Mouse (Mus musculus) limb, embryonic 14.5 days (tissue): ENCODE results near the gene Pkig. TPM values are rescaled to one million over a fixed set of nuclear protein-coding genes. Genes with fewer than 3 reads are reported as not detected.
"Not testable (repeated sequence)": the region's sequence is repeated elsewhere in the genome, so short reads cannot be mapped to it uniquely, and the experiment has no call there.

ENCODE experiments used
- ATAC-seq: fragments of 200-750 bp; cut with Nextera tagmentation; 2 replicates; pipeline ENCODE4 v1.8.0; 2017; ENCODE audit warnings: low read depth, moderate number of reproducible peaks, moderate TSS enrichment; ENCODE audit not compliant: low FRiP score
- DNase-seq: peaks from one replicate; pipeline ENCODE4 v3.0.0-alpha.2; 2015; ENCODE audit warnings: low spot score
- H3K27ac ChIP-seq: fragments of 300-500 bp; sonication (generic); replicated peaks from 2 replicates; pipeline ENCODE4 v1.5.1; 2014; ENCODE audit warnings: low read depth, mild to moderate bottlenecking, low read length, moderate library complexity, mixed read lengths
- H3K27me3 ChIP-seq: fragments of 300-500 bp; sonication (generic); 2 replicates; pipeline ENCODE4 v1.6.1; 2014; ENCODE audit warnings: low read length, mixed read lengths; ENCODE audit not compliant: control insufficient read depth, insufficient read depth
- H3K36me3 ChIP-seq: fragments of 300-500 bp; sonication (generic); 2 replicates; pipeline ENCODE4 v1.6.1; 2014; ENCODE audit warnings: mild to moderate bottlenecking, low read length, moderate library complexity, mixed read lengths; ENCODE audit not compliant: control insufficient read depth, insufficient read depth
- H3K4me1 ChIP-seq: fragments of 300-500 bp; sonication (generic); 2 replicates; pipeline ENCODE4 v1.6.1; 2014; ENCODE audit warnings: antibody characterized with exemption, low read length, mixed read lengths; ENCODE audit not compliant: control insufficient read depth, insufficient read depth
- H3K4me2 ChIP-seq: fragments of 300-500 bp; sonication (generic); replicated peaks from 2 replicates; pipeline ENCODE4 v1.6.1; 2014; ENCODE audit warnings: low read depth, mild to moderate bottlenecking, low read length, moderate library complexity; ENCODE audit not compliant: severe bottlenecking
- H3K4me3 ChIP-seq: fragments of 300-500 bp; sonication (generic); replicated peaks from 2 replicates; pipeline ENCODE4 v1.5.1; 2014; ENCODE audit warnings: low read length
- H3K9ac ChIP-seq: fragments of 300-500 bp; sonication (generic); 2 replicates; pipeline ENCODE4 v1.6.1; 2014; ENCODE audit warnings: mild to moderate bottlenecking, low read depth, low read length, moderate library complexity; ENCODE audit not compliant: severe bottlenecking
- H3K9me3 ChIP-seq: fragments of 300-500 bp; sonication (generic); 2 replicates; pipeline ENCODE4 v1.6.1; 2016; ENCODE audit warnings: low read length; ENCODE audit not compliant: control insufficient read depth
- POLR2A ChIP-seq: fragments of 200-500 bp; IDR thresholded peaks from 2 replicates; pipeline ENCODE4 v1.8.0; 2012; ENCODE audit warnings: inconsistent platforms, mild to moderate bottlenecking, moderate library complexity, borderline replicate concordance; ENCODE audit not compliant: insufficient read depth, insufficient read length; ENCODE audit errors: extremely low read depth
- WGBS: fragments of 180-500 bp; shearing (Covaris S2); extraction: QIAGEN DNeasy Blood & Tissue Kit; methylation state at CpG from one replicate; pipeline ENCODE4 v1.1.7; 2014; 5-methylcytosine and 5-hydroxymethylcytosine counted together
- polyA plus RNA-seq, 2 experiments: library from polyadenylated mRNA; depleted of rRNA in 1 of 2; stranded (reverse) in 1 of 2; unstranded in 1 of 2; fragments of >200 nt; fragmentation: Nextera tagmentation in 1 of 2; extraction: Ambion mirVana in 1 of 2; gene quantifications; 2 replicates each; pipeline versions ENCODE4 v1.2.1 to v1.2.3; 2012 to 2014

The Pkig gene
- polyA plus RNA-seq, 2 experiments = 76.1 to 133 TPM

GRCm38 (mm10) chr2:163620451-163620850, 37.7 kb upstream of the Pkig start:
- H3K4me2 ChIP-seq = no peak overlapping the region
- WGBS = 64% methylated on average over 8 of the region's 8 CpGs
- H3K27me3 ChIP-seq = no peaks in the 10 kb centered on the region
- ATAC-seq = no peak
- H3K9ac ChIP-seq = no peak overlapping the region
- TF ChIP-seq POLR2A = no peak
- no peaks in the 10 kb centered on the region for H3K4me1 ChIP-seq
- H3K27ac ChIP-seq = no peak overlapping the region
- no peak for DNase-seq
- H3K36me3 ChIP-seq = peaks cover 91% of the 10 kb centered on the region
- no peaks in the 10 kb centered on the region for H3K9me3 ChIP-seq
- H3K4me3 ChIP-seq = no peak overlapping the region

- H3K27me3 ChIP-seq, H3K4me1 ChIP-seq, H3K9ac ChIP-seq, H3K4me2 ChIP-seq, ATAC-seq, H3K27ac ChIP-seq, H3K4me3 ChIP-seq, H3K9me3 ChIP-seq, DNase-seq: not testable (repeated sequence)
- peaks cover 91% of the 10 kb centered on the region for H3K36me3 ChIP-seq
- WGBS = 85% methylated on average over 3 of the region's 3 CpGs
Observed at GRCm38 (mm10) chr2:163621401-163621800, 36.8 kb upstream of the Pkig start.

- H3K9me3 ChIP-seq = no peaks in the 10 kb centered on the region
- no peaks in the 10 kb centered on the region for H3K27me3 ChIP-seq
- H3K4me2 ChIP-seq = no peak overlapping the region
- H3K27ac ChIP-seq = no peak overlapping the region
- H3K4me3 ChIP-seq = no peak overlapping the region
- H3K9ac ChIP-seq = no peak overlapping the region
- DNase-seq (no peak), ATAC-seq (no peak)
- H3K36me3 ChIP-seq = peaks cover 80% of the 10 kb centered on the region
- no peaks in the 10 kb centered on the region for H3K4me1 ChIP-seq
- TF ChIP-seq POLR2A = no peak
- WGBS = 95% methylated on average over 4 of the region's 4 CpGs
Observed at GRCm38 (mm10) chr2:163631223-163631622, 27.0 kb upstream of the Pkig start.

GRCm38 (mm10) chr2:163631715-163632114, 26.5 kb upstream of the Pkig start:
- DNase-seq = no peak
- H3K27ac ChIP-seq = no peak overlapping the region
- peaks cover 75% of the 10 kb centered on the region for H3K36me3 ChIP-seq
- ATAC-seq = no peak
- no peak overlapping the region for H3K9ac ChIP-seq
- H3K4me3 ChIP-seq = no peak overlapping the region
- no peak overlapping the region for H3K4me2 ChIP-seq
- H3K9me3 ChIP-seq = no peaks in the 10 kb centered on the region
- no peaks in the 10 kb centered on the region for H3K27me3 ChIP-seq
- no peak for TF ChIP-seq POLR2A
- 90% methylated on average over 2 of the region's 2 CpGs for WGBS
- no peaks in the 10 kb centered on the region for H3K4me1 ChIP-seq

- no peaks in the 10 kb centered on the region for H3K4me1 ChIP-seq
- no peaks in the 10 kb centered on the region for H3K27me3 ChIP-seq
- H3K9ac ChIP-seq = no peak overlapping the region
- TF ChIP-seq POLR2A = no peak
- H3K4me2 ChIP-seq = no peak overlapping the region
- no peak for DNase-seq
- WGBS = 96% methylated on average over 2 of the region's 2 CpGs
- no peak overlapping the region for H3K27ac ChIP-seq
- H3K36me3 ChIP-seq = peaks cover 62% of the 10 kb centered on the region
- H3K9me3 ChIP-seq = no peaks in the 10 kb centered on the region
- ATAC-seq = no peak
- H3K4me3 ChIP-seq = no peak overlapping the region
Observed at GRCm38 (mm10) chr2:163634211-163634610, 24.0 kb upstream of the Pkig start.

GRCm38 (mm10) chr2:163636057-163636456, 22.1 kb upstream of the Pkig start:
- Histone ChIP-seq H3K4me3 (no peak overlapping the region), H3K4me2 (no peak overlapping the region), H3K36me3 (peaks cover 51% of the 10 kb centered on the region), H3K27me3 (no peaks in the 10 kb centered on the region), H3K27ac (no peak overlapping the region), H3K9ac (no peak overlapping the region), H3K4me1 (no peaks in the 10 kb centered on the region), H3K9me3 (no peaks in the 10 kb centered on the region)
- DNase-seq = no peak
- no peak for TF ChIP-seq POLR2A
- no peak for ATAC-seq
- WGBS = 93% methylated on average over 2 of the region's 2 CpGs
